Mouse (Mus musculus) forebrain, postnatal 0 days (tissue): Measurements from ENCODE around the gene 4930415O20Rik. TPM values are rescaled to one million over a fixed set of nuclear protein-coding genes. Genes with fewer than 3 reads are reported as not detected.

Experiments used
- ATAC-seq: fragments of 200-750 bp; cut with Nextera tagmentation; 2 replicates; pipeline ENCODE4 v1.8.0; 2017; ENCODE audit warnings: mild to moderate bottlenecking, moderate library complexity
- DNase-seq: peaks from one replicate; pipeline ENCODE4 v3.0.0-alpha.2; 2015
- H3K27ac ChIP-seq: fragments of 300-500 bp; sonication (generic); 2 replicates; pipeline ENCODE4 v1.5.1; 2014; ENCODE audit warnings: low read depth, mild to moderate bottlenecking, antibody characterized with exemption, low read length, moderate library complexity, mixed read lengths
- H3K27me3 ChIP-seq: fragments of 300-500 bp; sonication (generic); 2 replicates; pipeline ENCODE4 v1.6.1; 2014; ENCODE audit warnings: mild to moderate bottlenecking, low read length, mixed read lengths; ENCODE audit not compliant: insufficient read depth
- H3K36me3 ChIP-seq: fragments of 300-500 bp; sonication (generic); 2 replicates; pipeline ENCODE4 v1.6.1; 2014; ENCODE audit warnings: mild to moderate bottlenecking, moderate library complexity; ENCODE audit not compliant: insufficient read depth
- H3K4me1 ChIP-seq: fragments of 300-500 bp; sonication (generic); 2 replicates; pipeline ENCODE4 v1.6.1; 2014; ENCODE audit warnings: antibody characterized with exemption; ENCODE audit not compliant: insufficient read depth
- H3K4me2 ChIP-seq: fragments of 300-500 bp; sonication (generic); 2 replicates; pipeline ENCODE4 v1.6.1; 2014; ENCODE audit warnings: low read depth, mild to moderate bottlenecking, moderate library complexity
- H3K4me3 ChIP-seq: fragments of 300-500 bp; sonication (generic); 2 replicates; pipeline ENCODE4 v1.5.1; 2014; ENCODE audit warnings: low read depth, low read length, mixed read lengths
- H3K9ac ChIP-seq: fragments of 300-500 bp; sonication (generic); 2 replicates; pipeline ENCODE4 v1.6.1; 2014; ENCODE audit warnings: mild to moderate bottlenecking
- H3K9me3 ChIP-seq: fragments of 300-500 bp; sonication (generic); 2 replicates; pipeline ENCODE4 v1.6.1; 2016; ENCODE audit warnings: low read length
- CTCF ChIP-seq: sonication (generic); IDR thresholded peaks from 2 replicates; pipeline ENCODE4 v1.5.1; 2016; ENCODE audit warnings: antibody characterized with exemption, control low read depth, low read depth
- WGBS: fragments of 180-500 bp; shearing (Covaris S2); extraction: QIAGEN DNeasy Blood & Tissue Kit; methylation state at CpG from one replicate; pipeline ENCODE4 v1.1.7; 2014; 5-methylcytosine and 5-hydroxymethylcytosine counted together
- polyA plus RNA-seq: library from polyadenylated mRNA; unstranded; fragments of >200 nt; fragmentation: Nextera tagmentation; extraction: Ambion mirVana; gene quantifications from 2 replicates; pipeline ENCODE4 v1.2.1, GENCODE M21; 2015
- total RNA-seq: library from RNA; depleted of rRNA; stranded (reverse); fragments of >200 nt; gene quantifications from 2 replicates; pipeline ENCODE4 v1.2.3, GENCODE M21; 2014

The 4930415O20Rik gene
- total and polyA plus RNA-seq, 2 experiments from 2014 or later: 0.51 TPM; not detected in 1

DNA sequence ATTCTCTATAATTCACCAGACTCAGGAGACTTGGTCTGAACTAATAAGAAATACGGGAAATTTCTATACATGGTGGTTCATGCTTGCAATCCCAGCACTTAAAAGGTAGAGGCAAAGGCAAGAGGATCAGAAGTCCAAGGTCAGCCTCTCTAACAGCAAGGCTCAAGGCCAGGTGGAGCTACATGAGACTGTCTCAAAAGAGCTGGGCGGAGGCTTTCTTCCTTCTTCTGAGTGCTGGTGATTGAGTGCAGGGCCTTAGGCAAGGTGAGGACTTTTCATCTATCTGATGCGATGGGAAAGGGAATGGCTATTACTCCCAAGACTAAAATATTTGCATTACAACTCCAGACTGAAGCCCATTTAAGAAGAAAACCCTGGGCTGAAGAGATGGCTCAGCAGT lies 25.7 kb upstream of the 4930415O20Rik start:
- H3K9ac ChIP-seq: no peak overlapping the region
- no peaks in the 10 kb centered on the region for H3K9me3 ChIP-seq
- DNase-seq (no peak), ATAC-seq (no peak)
- TF ChIP-seq CTCF: no peak
- no peak overlapping the region for H3K4me2 ChIP-seq
- no peak overlapping the region for H3K4me3 ChIP-seq
- no peaks in the 10 kb centered on the region for H3K27me3 ChIP-seq
- WGBS: 93% methylated on average over 3 of the region's 3 CpGs
- no peak overlapping the region for H3K27ac ChIP-seq
- H3K4me1 ChIP-seq: no peaks in the 10 kb centered on the region
- H3K36me3 ChIP-seq: peaks cover 60% of the 10 kb centered on the region

DNA sequence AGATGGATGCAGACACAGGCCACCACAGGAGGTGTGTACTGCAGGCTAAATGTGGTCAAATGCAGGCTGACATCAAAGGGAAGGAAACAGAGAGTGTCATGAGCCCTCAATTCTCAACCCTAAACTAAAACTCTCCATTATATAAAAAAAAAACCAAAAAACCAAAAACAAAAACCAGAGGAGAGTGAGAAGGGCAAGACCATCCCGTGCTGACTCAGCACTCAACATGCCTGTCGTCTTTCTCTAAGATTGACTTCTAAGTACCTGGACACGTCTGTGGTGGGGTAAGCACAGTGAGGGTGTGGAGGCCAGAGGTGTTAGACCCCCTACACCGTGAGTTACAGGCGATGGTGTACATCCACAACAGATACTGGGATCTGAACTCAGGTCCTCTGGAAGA lies 24.0 kb upstream of the 4930415O20Rik start:
- Histone ChIP-seq H3K9me3 (no peaks in the 10 kb centered on the region), H3K36me3 (peaks cover 69% of the 10 kb centered on the region), H3K9ac (no peak overlapping the region), H3K4me2 (no peak overlapping the region), H3K4me1 (no peaks in the 10 kb centered on the region), H3K4me3 (no peak overlapping the region), H3K27me3 (no peaks in the 10 kb centered on the region), H3K27ac (no peak overlapping the region)
- DNase-seq (no peak), ATAC-seq (no peak)
- WGBS: 91% methylated on average over 5 of the region's 5 CpGs
- no peak for TF ChIP-seq CTCF

DNA sequence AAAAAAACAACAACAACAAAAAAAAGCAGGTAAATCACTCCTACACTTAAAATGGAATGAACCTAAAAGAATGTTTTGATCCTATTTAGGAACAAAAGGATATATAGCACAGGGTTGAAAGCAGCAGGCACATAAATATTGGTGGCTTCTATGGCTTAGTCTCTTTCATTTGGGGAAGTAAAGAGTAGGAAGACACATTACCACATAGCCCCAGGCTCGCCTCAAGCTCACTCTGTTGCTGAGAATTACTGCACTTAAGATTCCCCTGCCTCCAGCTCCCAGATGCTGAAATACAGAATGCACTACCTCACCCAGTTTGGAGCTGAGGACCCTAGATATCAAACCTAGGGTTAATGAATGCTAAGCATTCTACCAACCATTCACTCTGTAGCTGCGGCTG lies 18.0 kb upstream of the 4930415O20Rik start:
- Histone ChIP-seq H3K9me3 (no peaks in the 10 kb centered on the region), H3K4me1 (no peaks in the 10 kb centered on the region), H3K4me3 (no peak overlapping the region), H3K9ac (no peak overlapping the region), H3K27me3 (no peaks in the 10 kb centered on the region), H3K4me2 (no peak overlapping the region), H3K27ac (no peak overlapping the region), H3K36me3 (peaks cover 50% of the 10 kb centered on the region)
- ATAC-seq (no peak), DNase-seq (no peak)
- no peak for TF ChIP-seq CTCF
- 94% methylated on average over 2 of the region's 2 CpGs for WGBS

- WGBS: 89% methylated on average over 4 of the region's 4 CpGs
- DNase-seq: no peak
- peaks cover 58% of the 10 kb centered on the region for H3K36me3 ChIP-seq
- H3K4me1 ChIP-seq: no peaks in the 10 kb centered on the region
- no peak overlapping the region for H3K27ac ChIP-seq
- H3K9ac ChIP-seq: no peak overlapping the region
- ATAC-seq: no peak
- no peaks in the 10 kb centered on the region for H3K9me3 ChIP-seq
- TF ChIP-seq CTCF: no peak
- no peaks in the 10 kb centered on the region for H3K27me3 ChIP-seq
- H3K4me2 ChIP-seq: no peak overlapping the region
- no peak overlapping the region for H3K4me3 ChIP-seq
These were observed 14.9 kb upstream of the 4930415O20Rik start for GRCm38 (mm10) chr15:98555881-98556280.

GRCm38 (mm10) chr15:98557186-98557585 lies 13.6 kb upstream of the 4930415O20Rik start:
- H3K36me3 ChIP-seq: peaks cover 50% of the 10 kb centered on the region

DNA sequence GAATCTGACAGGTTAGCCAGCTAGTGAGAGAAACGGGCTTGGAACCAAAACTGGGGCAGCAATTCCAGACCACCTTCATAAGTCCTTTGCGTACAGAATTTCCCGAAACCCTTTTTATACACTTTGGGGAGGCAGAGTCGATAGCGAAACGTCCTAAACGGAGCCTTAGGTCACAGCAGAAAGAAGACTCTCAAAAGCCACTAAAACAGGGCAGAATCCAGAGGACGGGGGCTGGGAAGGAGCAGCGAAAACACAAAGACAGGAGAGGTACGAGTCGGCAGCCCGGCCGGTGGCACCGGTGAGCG lies 3.9 kb upstream of the 4930415O20Rik start:
- H3K27ac ChIP-seq: peak overlapping the region; percentile 95
- H3K9me3 ChIP-seq: no peaks in the 10 kb centered on the region
- peaks cover 13% of the 10 kb centered on the region for H3K4me1 ChIP-seq
- no peaks in the 10 kb centered on the region for H3K36me3 ChIP-seq
- no peaks in the 10 kb centered on the region for H3K27me3 ChIP-seq
- WGBS: under 1% methylated on average over 15 of the region's 15 CpGs
- peak overlapping the region; percentile 82 for H3K4me2 ChIP-seq
- DNase-seq: no peak
- ATAC-seq: no peak
- no peak for TF ChIP-seq CTCF
- H3K9ac ChIP-seq: peak overlapping the region; percentile 87
- peak overlapping the region; percentile 56 for H3K4me3 ChIP-seq

More at GRCm38 (mm10) chr15:98557186-98557585, 13.6 kb upstream of the 4930415O20Rik start:
- H3K27me3 ChIP-seq: no peaks in the 10 kb centered on the region
- no peaks in the 10 kb centered on the region for H3K9me3 ChIP-seq
- ATAC-seq (no peak), DNase-seq (no peak)
- H3K9ac ChIP-seq: no peak overlapping the region
- no peak for TF ChIP-seq CTCF
- 93% methylated on average over 5 of the region's 5 CpGs for WGBS
- no peak overlapping the region for H3K4me3 ChIP-seq
- no peak overlapping the region for H3K27ac ChIP-seq
- no peak overlapping the region for H3K4me2 ChIP-seq
- H3K4me1 ChIP-seq: no peaks in the 10 kb centered on the region

DNA sequence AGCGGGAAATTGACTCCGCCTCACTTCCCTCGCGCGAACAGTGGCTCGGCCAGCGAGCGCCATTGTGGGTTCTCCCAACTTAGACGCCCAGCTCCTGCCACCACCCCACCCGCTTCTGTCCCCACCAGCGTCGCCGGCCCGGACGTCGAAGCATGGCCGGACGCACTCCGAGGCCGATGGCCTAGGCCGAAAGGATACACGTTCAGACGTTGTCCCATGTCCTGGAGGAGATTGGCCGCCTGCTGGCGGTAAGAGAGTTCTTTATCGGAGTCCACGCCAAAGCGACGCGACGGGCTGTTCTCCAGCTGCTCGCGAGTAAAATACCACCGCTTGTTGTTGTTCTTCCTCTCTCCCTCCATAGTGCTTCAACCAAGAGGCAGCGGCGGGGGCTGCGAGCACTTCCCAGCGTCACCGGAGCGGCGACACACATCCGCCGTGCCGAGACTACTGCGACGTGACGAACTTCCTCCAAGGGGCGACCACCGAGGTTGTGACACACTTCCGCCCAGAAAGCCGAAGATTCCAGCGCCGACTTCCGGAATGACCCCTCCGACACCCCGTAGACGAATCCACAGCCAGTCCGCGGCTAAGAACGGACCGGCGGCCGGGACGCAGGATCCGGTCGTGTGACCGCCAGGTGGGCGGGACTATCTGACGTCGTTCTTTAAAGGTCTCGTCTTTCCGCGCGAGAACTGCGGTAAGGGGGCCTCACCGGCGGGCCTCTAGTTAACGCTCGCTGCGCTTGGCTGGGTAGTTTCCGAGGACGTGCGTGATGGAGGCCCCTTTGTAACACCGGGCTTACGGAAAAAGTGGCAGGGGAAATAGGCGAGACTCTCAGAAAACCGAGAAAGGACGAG lies 3.3 kb upstream of the 4930415O20Rik start:
- peak; percentile 97 for ATAC-seq
- H3K27me3 ChIP-seq: no peaks in the 10 kb centered on the region
- H3K4me1 ChIP-seq: peaks cover 13% of the 10 kb centered on the region
- peak; percentile 52 for TF ChIP-seq CTCF
- H3K4me2 ChIP-seq: peak overlapping the region; percentile 82
- under 1% methylated on average over 88 of the region's 88 CpGs for WGBS
- peak overlapping the region; percentile 56 for H3K4me3 ChIP-seq
- DNase-seq: peak; percentile 100
- no peaks in the 10 kb centered on the region for H3K9me3 ChIP-seq
- H3K36me3 ChIP-seq: no peaks in the 10 kb centered on the region
- H3K9ac ChIP-seq: peak overlapping the region; percentile 87
- H3K27ac ChIP-seq: peak overlapping the region; percentile 96
